Mouse (Mus musculus): ENCODE results near the gene Ttc39d. TPM values are rescaled to one million over a fixed set of nuclear protein-coding genes. Genes with fewer than 3 reads are reported as not detected.
"Not testable (repeated sequence)": the region's sequence is repeated elsewhere in the genome, so short reads cannot be mapped to it uniquely, and the experiment has no call there.

Gene Ttc39d
- polyA plus RNA-seq, 1 experiment from 2014 or later: 0.11 TPM

GRCm38 (mm10) chr17:80213998-80214397, 6.7 kb downstream of the Ttc39d start:
- H3K36me3 ChIP-seq (ENCODE audit: control insufficient read depth, insufficient read depth, low read length); H3K27me3 ChIP-seq (ENCODE audit: control insufficient read depth, insufficient read depth, low read length); ATAC-seq (ENCODE audit: low read depth); H3K9ac ChIP-seq (replicated peaks; ENCODE audit: low read depth, low read length); H3K9me3 ChIP-seq (ENCODE audit: control insufficient read depth, low read length); H3K4me1 ChIP-seq (ENCODE audit: control insufficient read depth, insufficient read depth, low read length); H3K27ac ChIP-seq (ENCODE audit: low read depth, low read length); H3K4me3 ChIP-seq (ENCODE audit: low read depth, low read length); H3K4me2 ChIP-seq (ENCODE audit: low read depth, low read length): not testable (repeated sequence)
- WGBS: 88% methylated on average over 4 of the region's 4 CpGs

DNA sequence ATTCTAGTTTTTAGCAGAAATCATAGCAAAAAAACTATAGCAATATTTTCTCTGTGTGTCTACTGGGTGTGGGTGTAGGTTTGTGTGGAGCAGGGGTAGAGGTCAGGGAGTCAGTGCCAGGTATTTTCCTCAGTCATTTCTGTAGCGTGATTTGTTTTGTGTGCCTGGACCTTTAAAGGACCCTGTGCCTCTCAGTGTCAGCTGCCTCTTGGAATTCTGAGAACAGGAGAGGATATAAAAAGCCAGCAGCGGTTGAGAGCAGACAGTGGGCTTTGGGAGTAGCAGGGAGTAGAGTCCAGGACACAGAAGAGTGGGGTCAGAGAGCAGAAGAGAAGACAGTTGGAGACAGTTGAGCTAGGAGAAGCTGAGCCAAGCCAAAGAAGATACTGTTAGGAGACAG, 12.9 kb downstream of the Ttc39d start:
- Histone ChIP-seq H3K27me3 (ENCODE audit: control insufficient read depth, insufficient read depth, low read length) (no peaks in the 10 kb centered on the region), H3K27ac (ENCODE audit: low read depth, low read length) (no peak overlapping the region), H3K4me2 (ENCODE audit: low read depth, low read length) (no peak overlapping the region), H3K9me3 (ENCODE audit: control insufficient read depth, low read length) (no peaks in the 10 kb centered on the region), H3K9ac (replicated peaks; ENCODE audit: low read depth, low read length) (no peak overlapping the region), H3K4me3 (ENCODE audit: low read depth, low read length) (no peak overlapping the region), H3K36me3 (ENCODE audit: control insufficient read depth, insufficient read depth, low read length) (no peaks in the 10 kb centered on the region), H3K4me1 (ENCODE audit: control insufficient read depth, insufficient read depth, low read length) (peaks cover 4% of the 10 kb centered on the region)
- ATAC-seq (ENCODE audit: low read depth): no peak
- WGBS: 81% methylated on average over 2 of the region's 2 CpGs

DNA sequence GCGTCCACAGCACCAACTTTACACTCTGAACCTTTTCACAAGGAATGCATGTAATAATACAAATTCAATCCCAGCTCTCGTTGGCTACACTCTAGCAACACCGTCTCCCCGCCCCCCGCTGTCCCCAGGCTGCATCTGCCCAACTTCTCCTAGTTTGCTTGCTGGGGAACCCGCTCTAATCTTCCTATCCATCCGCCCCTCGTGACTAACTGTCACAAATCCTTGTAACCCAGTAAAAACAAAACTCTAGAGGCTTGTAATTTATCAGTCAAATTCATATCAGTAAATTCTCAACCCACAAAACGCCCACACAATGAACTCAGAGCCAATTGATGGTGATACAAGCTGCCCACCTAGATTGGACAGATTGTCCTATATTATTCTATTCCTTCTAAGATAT, 13.9 kb downstream of the Ttc39d start:
- Histone ChIP-seq H3K4me1 (ENCODE audit: control insufficient read depth, insufficient read depth, low read length) (peaks cover 4% of the 10 kb centered on the region), H3K9ac (replicated peaks; ENCODE audit: low read depth, low read length) (no peak overlapping the region), H3K4me3 (ENCODE audit: low read depth, low read length) (no peak overlapping the region), H3K9me3 (ENCODE audit: control insufficient read depth, low read length) (no peaks in the 10 kb centered on the region), H3K27ac (ENCODE audit: low read depth, low read length) (no peak overlapping the region), H3K36me3 (ENCODE audit: control insufficient read depth, insufficient read depth, low read length) (no peaks in the 10 kb centered on the region), H3K4me2 (ENCODE audit: low read depth, low read length) (no peak overlapping the region), H3K27me3 (ENCODE audit: control insufficient read depth, insufficient read depth, low read length) (no peaks in the 10 kb centered on the region)
- 70% methylated on average over 9 of the region's 9 CpGs for WGBS
- no peak for ATAC-seq (ENCODE audit: low read depth)

GRCm38 (mm10) chr17:80221890-80222628, 14.8 kb downstream of the Ttc39d start:
- no peak overlapping the region for H3K4me2 ChIP-seq (ENCODE audit: low read depth, low read length)
- H3K4me3 ChIP-seq (ENCODE audit: low read depth, low read length): no peak overlapping the region
- H3K4me1 ChIP-seq (ENCODE audit: control insufficient read depth, insufficient read depth, low read length): peaks cover 4% of the 10 kb centered on the region
- no peaks in the 10 kb centered on the region for H3K9me3 ChIP-seq (ENCODE audit: control insufficient read depth, low read length)
- ATAC-seq (ENCODE audit: low read depth): no peak
- H3K27ac ChIP-seq (ENCODE audit: low read depth, low read length): no peak overlapping the region
- no peaks in the 10 kb centered on the region for H3K27me3 ChIP-seq (ENCODE audit: control insufficient read depth, insufficient read depth, low read length)
- WGBS: 68% methylated on average over 3 of the region's 3 CpGs
- H3K36me3 ChIP-seq (ENCODE audit: control insufficient read depth, insufficient read depth, low read length): no peaks in the 10 kb centered on the region
- H3K9ac ChIP-seq (replicated peaks; ENCODE audit: low read depth, low read length): no peak overlapping the region

DNA sequence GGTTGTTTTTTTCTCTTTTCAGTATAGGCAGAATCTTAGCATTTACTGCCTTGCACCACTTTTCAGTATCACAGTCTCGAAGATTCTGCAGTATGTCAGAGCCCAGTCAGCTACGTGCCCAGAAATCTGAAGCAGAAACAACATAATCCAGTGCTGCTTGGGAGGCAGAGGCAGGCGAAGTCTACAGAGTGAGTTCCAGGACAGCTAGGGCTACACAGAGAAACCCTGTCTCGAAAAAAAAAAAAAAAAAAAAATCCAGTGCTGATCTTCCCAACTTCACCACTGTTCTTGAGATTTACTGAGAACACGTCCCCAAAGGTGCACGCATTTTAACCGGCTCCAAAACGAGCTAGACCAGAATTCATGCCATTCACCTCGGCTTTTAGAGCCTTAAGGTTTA, 16.6 kb downstream of the Ttc39d start:
- H3K36me3 ChIP-seq (ENCODE audit: control insufficient read depth, insufficient read depth, low read length): no peaks in the 10 kb centered on the region
- no peaks in the 10 kb centered on the region for H3K27me3 ChIP-seq (ENCODE audit: control insufficient read depth, insufficient read depth, low read length)
- peak overlapping the region; percentile 57 for H3K4me3 ChIP-seq (ENCODE audit: low read depth, low read length)
- peak overlapping the region; percentile 62 for H3K9ac ChIP-seq (replicated peaks; ENCODE audit: low read depth, low read length)
- ATAC-seq (ENCODE audit: low read depth): peak; percentile 28; the same call in 1 of the 2 replicates
- H3K9me3 ChIP-seq (ENCODE audit: control insufficient read depth, low read length): no peaks in the 10 kb centered on the region
- WGBS: 9% methylated on average over 9 of the region's 9 CpGs
- peak overlapping the region; percentile 69 for H3K4me2 ChIP-seq (ENCODE audit: low read depth, low read length)
- H3K27ac ChIP-seq (ENCODE audit: low read depth, low read length): peak overlapping the region; percentile 81
- peaks cover 4% of the 10 kb centered on the region for H3K4me1 ChIP-seq (ENCODE audit: control insufficient read depth, insufficient read depth, low read length)

DNA sequence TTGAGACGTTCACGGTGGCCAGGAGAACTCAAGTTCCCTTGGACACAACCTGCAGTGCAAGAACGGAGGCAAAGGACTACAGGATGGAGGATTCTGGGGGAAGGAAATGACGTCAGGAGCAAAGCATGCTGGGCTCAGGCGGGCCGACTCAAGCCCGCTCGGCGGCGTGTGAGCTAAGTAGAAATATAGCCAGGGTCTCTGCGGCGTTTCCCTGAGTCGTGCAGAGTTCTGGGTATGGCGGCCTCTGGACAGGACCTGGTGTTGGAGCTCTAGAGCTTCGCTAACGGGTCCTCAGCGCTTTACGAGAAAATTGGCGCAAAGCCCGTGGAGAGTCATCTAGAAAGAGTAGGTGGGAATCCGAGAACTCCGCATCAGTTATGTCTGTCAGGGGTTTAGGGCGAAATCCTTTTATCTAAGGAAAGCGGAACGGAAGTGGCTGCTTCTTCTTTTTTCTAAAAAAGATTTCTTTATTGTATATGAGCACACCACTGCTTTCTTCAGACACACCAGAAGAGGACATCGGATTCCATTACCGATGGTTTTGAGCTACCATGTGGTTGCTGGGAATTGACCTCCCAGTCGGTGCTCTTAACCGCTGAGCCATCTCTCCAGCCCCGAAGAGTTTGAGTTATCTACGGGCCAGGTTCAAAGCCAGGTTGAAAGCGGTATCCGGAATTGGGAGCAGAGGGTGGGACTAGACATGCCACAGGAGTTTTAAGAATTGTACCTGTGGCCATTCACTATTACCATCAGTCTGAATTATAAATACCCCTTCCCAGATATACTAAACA, 17.3 kb downstream of the Ttc39d start, which contains the start of gene Gemin6:
TSS of gene Gemin6 (plus strand) at position 116 of the 791 bp plus-strand sequence.
- under 1% methylated on average over 33 of the region's 33 CpGs for WGBS
- no peaks in the 10 kb centered on the region for H3K9me3 ChIP-seq (ENCODE audit: control insufficient read depth, low read length)
- H3K27me3 ChIP-seq (ENCODE audit: control insufficient read depth, insufficient read depth, low read length): no peaks in the 10 kb centered on the region
- no peaks in the 10 kb centered on the region for H3K36me3 ChIP-seq (ENCODE audit: control insufficient read depth, insufficient read depth, low read length)
- peak within 1 kb of the TSS; percentile 81 for H3K27ac ChIP-seq (ENCODE audit: low read depth, low read length)
- H3K4me2 ChIP-seq (ENCODE audit: low read depth, low read length): peak within 1 kb of the TSS; percentile 69
- H3K4me1 ChIP-seq (ENCODE audit: control insufficient read depth, insufficient read depth, low read length): peaks cover 4% of the 10 kb centered on the region
- peak; percentile 97 for ATAC-seq (ENCODE audit: low read depth)
- peak within 1 kb of the TSS; percentile 62 for H3K9ac ChIP-seq (replicated peaks; ENCODE audit: low read depth, low read length)
- H3K4me3 ChIP-seq (ENCODE audit: low read depth, low read length): peak within 1 kb of the TSS; percentile 57

- H3K36me3 ChIP-seq (ENCODE audit: control insufficient read depth, insufficient read depth, low read length); H3K4me1 ChIP-seq (ENCODE audit: control insufficient read depth, insufficient read depth, low read length); H3K27ac ChIP-seq (ENCODE audit: low read depth, low read length); H3K9me3 ChIP-seq (ENCODE audit: control insufficient read depth, low read length); H3K27me3 ChIP-seq (ENCODE audit: control insufficient read depth, insufficient read depth, low read length): not testable (repeated sequence)
- peak; percentile 21; the same call in 1 of the 2 replicates for ATAC-seq (ENCODE audit: low read depth)
- Histone ChIP-seq H3K4me3 (ENCODE audit: low read depth, low read length) (peak overlapping the region; percentile 57), H3K4me2 (ENCODE audit: low read depth, low read length) (peak overlapping the region; percentile 69), H3K9ac (replicated peaks; ENCODE audit: low read depth, low read length) (peak overlapping the region; percentile 62; the same call in 1 of the 2 replicates)
- 55% methylated on average over 4 of the region's 5 CpGs for WGBS
These were observed 17.9 kb downstream of the Ttc39d start for GRCm38 (mm10) chr17:80225142-80225541.

- Histone ChIP-seq H3K9ac (replicated peaks; ENCODE audit: low read depth, low read length) (no peak overlapping the region), H3K36me3 (ENCODE audit: control insufficient read depth, insufficient read depth, low read length) (no peaks in the 10 kb centered on the region), H3K4me3 (ENCODE audit: low read depth, low read length) (no peak overlapping the region), H3K4me1 (ENCODE audit: control insufficient read depth, insufficient read depth, low read length) (peaks cover 4% of the 10 kb centered on the region), H3K9me3 (ENCODE audit: control insufficient read depth, low read length) (no peaks in the 10 kb centered on the region), H3K4me2 (ENCODE audit: low read depth, low read length) (no peak overlapping the region), H3K27me3 (ENCODE audit: control insufficient read depth, insufficient read depth, low read length) (no peaks in the 10 kb centered on the region), H3K27ac (ENCODE audit: low read depth, low read length) (no peak overlapping the region; the same call in 1 of the 2 replicates)
- 83% methylated on average over 2 of the region's 2 CpGs for WGBS
- no peak for ATAC-seq (ENCODE audit: low read depth)
These were observed 22.1 kb downstream of the Ttc39d start for GRCm38 (mm10) chr17:80229396-80229795.

DNA sequence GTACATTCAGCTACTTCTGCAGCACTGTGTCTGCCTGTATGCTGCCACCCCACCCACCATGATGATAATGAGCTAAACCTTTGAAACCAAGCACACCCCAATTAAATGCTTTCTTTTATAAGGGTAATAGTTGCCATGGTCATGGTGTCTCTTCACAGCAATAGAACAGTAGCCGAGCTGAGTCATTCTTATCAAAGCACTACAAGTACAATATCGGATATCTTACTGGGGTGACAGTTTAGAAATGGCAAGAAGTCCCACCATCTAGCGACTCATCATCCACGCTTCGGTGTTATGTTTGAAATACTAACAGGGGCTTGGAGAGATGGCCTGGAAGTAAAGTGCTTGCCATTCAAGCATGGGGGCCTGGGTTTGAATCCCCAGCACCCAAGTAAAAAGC, 26.6 kb downstream of the Ttc39d start:
- Histone ChIP-seq H3K4me2 (ENCODE audit: low read depth, low read length) (no peak overlapping the region), H3K4me3 (ENCODE audit: low read depth, low read length) (no peak overlapping the region), H3K9me3 (ENCODE audit: control insufficient read depth, low read length) (no peaks in the 10 kb centered on the region), H3K36me3 (ENCODE audit: control insufficient read depth, insufficient read depth, low read length) (peaks cover 15% of the 10 kb centered on the region), H3K9ac (replicated peaks; ENCODE audit: low read depth, low read length) (no peak overlapping the region), H3K27ac (ENCODE audit: low read depth, low read length) (no peak overlapping the region), H3K27me3 (ENCODE audit: control insufficient read depth, insufficient read depth, low read length) (no peaks in the 10 kb centered on the region), H3K4me1 (ENCODE audit: control insufficient read depth, insufficient read depth, low read length) (no peaks in the 10 kb centered on the region)
- no peak for ATAC-seq (ENCODE audit: low read depth)
- 94% methylated on average over 5 of the region's 5 CpGs for WGBS
